In genomic region chr17:27557927-27558661, GRCm38 (mm10) we compare ENCODE assay signal across 8 mouse cellular contexts. TPM values are rescaled to one million over a fixed set of nuclear protein-coding genes. Genes with fewer than 3 reads are reported as not detected.
A peak's percentile ranks its signal among the peaks of the same experiment; 100 is the strongest.
DNase-seq lines count a peak whose midpoint lies in the region; ATAC-seq lines count a peak whose summit lies in the region.

No protein-coding gene starts in this region.

- WGBS in embryonic facial prominence, embryonic 10.5 days: 1% methylated on average over 14 of the region's 14 CpGs
- WGBS in limb, embryonic 11.5 days: under 1% methylated on average over 14 of the region's 14 CpGs

- H3K9ac ChIP-seq in limb, embryonic 11.5 days (ENCODE audit: low read length): peak overlapping the region; percentile 93

- DNase-seq in 3T3-L1 (ENCODE audit: low read depth, low spot score): peak; percentile 45
- peak; percentile 38 for DNase-seq in embryonic facial prominence, embryonic 10.5 days (ENCODE audit: low spot score)
- peak; percentile 49 for DNase-seq in limb, embryonic 11.5 days (ENCODE audit: low spot score)
- peak; percentile 88 for DNase-seq in retina, postnatal 1 day
- no peak for DNase-seq in ovary, postnatal 10 days (ENCODE audit: low spot score)
- DNase-seq in gastrocnemius, postnatal 14 days: no peak

- peaks cover 69% of the 10 kb centered on the region for H3K4me1 ChIP-seq in erythroblast, embryonic 14.5 days (ENCODE audit: control insufficient read depth)
- peaks cover 77% of the 10 kb centered on the region for H3K4me1 ChIP-seq in embryonic facial prominence, embryonic 10.5 days
- H3K4me1 ChIP-seq in limb, embryonic 11.5 days (ENCODE audit: control insufficient read depth, insufficient read depth, low read length): peaks cover 19% of the 10 kb centered on the region

- peaks cover 3% of the 10 kb centered on the region; the same call in 1 of the 2 replicates for H3K27me3 ChIP-seq in erythroblast, embryonic 14.5 days (ENCODE audit: control insufficient read depth)
- H3K27me3 ChIP-seq in embryonic facial prominence, embryonic 10.5 days (replicated peaks; ENCODE audit: low read depth, poor library complexity, severe bottlenecking): no peaks in the 10 kb centered on the region
- no peaks in the 10 kb centered on the region for H3K27me3 ChIP-seq in limb, embryonic 11.5 days (ENCODE audit: control insufficient read depth, insufficient read depth, low read length)

- H3K27ac ChIP-seq in embryonic facial prominence, embryonic 10.5 days (replicated peaks): peak overlapping the region; percentile 99
- H3K27ac ChIP-seq in limb, embryonic 11.5 days (replicated peaks; ENCODE audit: low read depth, low read length): peak overlapping the region; percentile 99

- H3K9me3 ChIP-seq in erythroblast, embryonic 14.5 days (ENCODE audit: control insufficient read depth, low read length): no peaks in the 10 kb centered on the region
- H3K9me3 ChIP-seq in embryonic facial prominence, embryonic 10.5 days: no peaks in the 10 kb centered on the region
- no peaks in the 10 kb centered on the region for H3K9me3 ChIP-seq in limb, embryonic 11.5 days (ENCODE audit: control insufficient read depth, low read length)

- peak overlapping the region; percentile 96 for H3K4me2 ChIP-seq in limb, embryonic 11.5 days (ENCODE audit: low read depth, severe bottlenecking)

- peak overlapping the region; percentile 82 for H3K4me3 ChIP-seq in erythroblast, embryonic 14.5 days (replicated peaks)
- peak overlapping the region; percentile 97 for H3K4me3 ChIP-seq in embryonic facial prominence, embryonic 10.5 days
- H3K4me3 ChIP-seq in limb, embryonic 11.5 days (ENCODE audit: low read depth, low read length): peak overlapping the region; percentile 78

- no peak for ATAC-seq in erythroblast, adult 5-6 weeks (replicated peaks; ENCODE audit: low FRiP score, poor library complexity, severe bottlenecking)
- ATAC-seq in limb, embryonic 11.5 days (ENCODE audit: insufficient number of reproducible peaks, low FRiP score, low TSS enrichment, low read depth): no peak

- intact Hi-C loops in gastrocnemius, postnatal 14 days (cut with DNase I; ENCODE audit: low total_unique reads): no loop called here

- peaks cover 27% of the 10 kb centered on the region for H3K36me3 ChIP-seq in erythroblast, embryonic 14.5 days (ENCODE audit: control insufficient read depth)
- H3K36me3 ChIP-seq in embryonic facial prominence, embryonic 10.5 days (replicated peaks): peaks cover 34% of the 10 kb centered on the region
- peaks cover 14% of the 10 kb centered on the region; the same call in 1 of the 2 replicates for H3K36me3 ChIP-seq in limb, embryonic 11.5 days (ENCODE audit: control insufficient read depth, insufficient read depth, low read length)

RNA-seq across cellular contexts. Expression of gene Hmga1, which starts 1.8 kb away (rescaled TPM):
- polyA plus RNA-seq in erythroblast, embryonic 14.5 days (2012): 57.3 and 59.4 TPM in 2 replicates
- 63.4 and 75.7 TPM in 2 replicates for total RNA-seq in erythroblast, adult 5-6 weeks (2015; ENCODE audit: low replicate concordance)
- 14.4 and 29.6 TPM in 2 replicates for total RNA-seq in erythroblast, adult 5-6 weeks (2017; ENCODE audit: low replicate concordance)
- 819 and 896 TPM in 2 replicates for polyA plus RNA-seq in embryonic facial prominence, embryonic 10.5 days (2016; fragmentation: Nextera tagmentation; extraction: Ambion mirVana)
- polyA plus RNA-seq in limb, embryonic 11.5 days (2014; fragmentation: Nextera tagmentation; extraction: Ambion mirVana): 653 and 658 TPM in 2 replicates
- total RNA-seq in gastrocnemius, postnatal 14 days (2021): 10 to 100 TPM; 17.2 to 18.7 TPM

RNA-seq across cellular contexts. Expression of gene AI413582, which starts 7.5 kb away (rescaled TPM):
- 3.6 and 3.7 TPM in 2 replicates for polyA plus RNA-seq in erythroblast, embryonic 14.5 days (2012)
- 14.0 and 15.4 TPM in 2 replicates for total RNA-seq in erythroblast, adult 5-6 weeks (2015; ENCODE audit: low replicate concordance)
- 4.5 and 5.9 TPM in 2 replicates for total RNA-seq in erythroblast, adult 5-6 weeks (2017; ENCODE audit: low replicate concordance)
- 12.1 and 15.9 TPM in 2 replicates for polyA plus RNA-seq in embryonic facial prominence, embryonic 10.5 days (2016; fragmentation: Nextera tagmentation; extraction: Ambion mirVana)
- 11.0 and 11.4 TPM in 2 replicates for polyA plus RNA-seq in limb, embryonic 11.5 days (2014; fragmentation: Nextera tagmentation; extraction: Ambion mirVana)
- 1 to 10 TPM; 2.6 to 4.4 TPM for total RNA-seq in gastrocnemius, postnatal 14 days (2021)

RNA-seq across cellular contexts. Expression of gene Grm4, which starts 36.9 kb away (rescaled TPM):
- polyA plus RNA-seq in erythroblast, embryonic 14.5 days (2012): not detected in 2 replicates
- total RNA-seq in erythroblast, adult 5-6 weeks (2015; ENCODE audit: low replicate concordance): not detected in 2 replicates
- not detected in 2 replicates for total RNA-seq in erythroblast, adult 5-6 weeks (2017; ENCODE audit: low replicate concordance)
- 0.96 and 1.3 TPM in 2 replicates for polyA plus RNA-seq in embryonic facial prominence, embryonic 10.5 days (2016; fragmentation: Nextera tagmentation; extraction: Ambion mirVana)
- polyA plus RNA-seq in limb, embryonic 11.5 days (2014; fragmentation: Nextera tagmentation; extraction: Ambion mirVana): 0.21 and 0.23 TPM in 2 replicates
- total RNA-seq in gastrocnemius, postnatal 14 days (2021): not detected

Comparison
In these comparisons a context has a peak if more than half of its experiments do, and no peak if none do; other contexts are left out.
1. DNase-seq: peak in 3T3-L1 (single experiment), embryonic facial prominence, embryonic 10.5 days (single experiment), limb, embryonic 11.5 days (single experiment) and retina, postnatal 1 day (single experiment); none in ovary, postnatal 10 days (single experiment) and gastrocnemius, postnatal 14 days (single experiment).
2. RNA of gene Hmga1, which starts 1.8 kb away (polyA plus RNA-seq): 819 to 896 TPM in embryonic facial prominence, embryonic 10.5 days and 653 to 658 TPM in limb, embryonic 11.5 days; 57.3 to 59.4 TPM in erythroblast, embryonic 14.5 days; every median in the first group is over 10 times any median in the second.
3. Peak in every context shown above with its lines, with median percentiles within 50 percentile points of each other: H3K4me3 ChIP-seq.